Comparison of ENCODE assay signal across 15 mouse cellular contexts in genomic region chr8:77188298-77188697, GRCm38 (mm10).
"Had no signal": no experiment of that assay in that cellular context is flagged by ENCODE, and none has a peak within 500 bp of the region (broad histone marks: within the 10 kb centered on the region; RNA-seq: fewer than 3 reads in every experiment).

No protein-coding gene starts in this region.

- H3K9ac ChIP-seq: kidney, embryonic 15.5 days; limb, embryonic 12.5 days; liver, embryonic 13.5 days had no signal

- H3K27me3 ChIP-seq: kidney, embryonic 15.5 days; limb, embryonic 12.5 days; liver, embryonic 13.5 days had no signal

- H3K9me3 ChIP-seq: kidney, embryonic 15.5 days; liver, embryonic 13.5 days had no signal

- H3K27ac ChIP-seq: kidney, embryonic 15.5 days; left cerebral cortex, adult 2 months; limb, embryonic 12.5 days; liver, embryonic 13.5 days; stomach, postnatal 0 days had no signal

- DNase-seq: kidney, postnatal 10 days; kidney, postnatal 36 days; liver, embryonic 13.5 days; lung, adult 2 months; lung, postnatal 14 days; lung, postnatal 4 days; midbrain, embryonic 14.5 days; thymus, adult 2 months; thymus, postnatal 14 days; thymus, postnatal 4 days had no signal

- H3K4me1 ChIP-seq: kidney, embryonic 15.5 days; liver, embryonic 13.5 days had no signal

- H3K4me3 ChIP-seq: kidney, embryonic 15.5 days; left cerebral cortex, adult 2 months; limb, embryonic 12.5 days; liver, embryonic 13.5 days had no signal

- H3K4me2 ChIP-seq: kidney, embryonic 15.5 days; limb, embryonic 12.5 days; liver, embryonic 13.5 days; midbrain, embryonic 11.5 days had no signal

- H3K36me3 ChIP-seq: kidney, embryonic 15.5 days; limb, embryonic 12.5 days; liver, embryonic 13.5 days had no signal
